Mouse (Mus musculus) midbrain, embryonic 14.5 days (tissue): ENCODE measurements around the gene Prima1. TPM values are rescaled to one million over a fixed set of nuclear protein-coding genes. Genes with fewer than 3 reads are reported as not detected.

Source experiments
- ATAC-seq: fragments of 200-750 bp; cut with Nextera tagmentation; 2 replicates; pipeline ENCODE4 v1.8.0; 2017; ENCODE audit warnings: moderate number of reproducible peaks, moderate library complexity; ENCODE audit not compliant: low FRiP score, low TSS enrichment
- DNase-seq: peaks from one replicate; pipeline ENCODE4 v3.0.0-alpha.2; 2015
- H3K27ac ChIP-seq: fragments of 300-500 bp; sonication (generic); replicated peaks from 2 replicates; pipeline ENCODE4 v1.5.1; 2014; ENCODE audit warnings: mild to moderate bottlenecking, low read depth, low read length, moderate library complexity
- H3K27me3 ChIP-seq: fragments of 300-500 bp; sonication (generic); 2 replicates; pipeline ENCODE4 v1.6.1; 2014; ENCODE audit warnings: low read length, control low read depth, mixed read lengths; ENCODE audit not compliant: control insufficient read depth, insufficient read depth
- H3K36me3 ChIP-seq: fragments of 300-500 bp; sonication (generic); 2 replicates; pipeline ENCODE4 v1.6.1; 2014; ENCODE audit warnings: low read length, control low read depth; ENCODE audit not compliant: control insufficient read depth, insufficient read depth
- H3K4me1 ChIP-seq: fragments of 300-500 bp; sonication (generic); 2 replicates; pipeline ENCODE4 v1.6.1; 2014; ENCODE audit warnings: mild to moderate bottlenecking, antibody characterized with exemption, low read length, control low read depth; ENCODE audit not compliant: control insufficient read depth, insufficient read depth
- H3K4me2 ChIP-seq: fragments of 300-500 bp; sonication (generic); 2 replicates; pipeline ENCODE4 v1.6.1; 2014; ENCODE audit warnings: mild to moderate bottlenecking, low read length, moderate library complexity
- H3K4me3 ChIP-seq: fragments of 300-500 bp; sonication (generic); replicated peaks from 2 replicates; pipeline ENCODE4 v1.5.1; 2014; ENCODE audit warnings: low read depth, low read length
- H3K9ac ChIP-seq: fragments of 300-500 bp; sonication (generic); replicated peaks from 2 replicates; pipeline ENCODE4 v1.6.1; 2014; ENCODE audit warnings: mild to moderate bottlenecking, low read length, moderate library complexity
- H3K9me3 ChIP-seq: fragments of 300-500 bp; sonication (generic); 2 replicates; pipeline ENCODE4 v1.6.1; 2016; ENCODE audit warnings: low read length, control low read depth, mixed read lengths; ENCODE audit not compliant: control insufficient read depth
- WGBS: fragments of 180-500 bp; shearing (Covaris S2); extraction: QIAGEN DNeasy Blood & Tissue Kit; methylation state at CpG from one replicate; pipeline ENCODE4 v1.1.7; 2014; 5-methylcytosine and 5-hydroxymethylcytosine counted together
- polyA plus RNA-seq: library from polyadenylated mRNA; unstranded; fragments of >200 nt; fragmentation: Nextera tagmentation; extraction: Ambion mirVana; gene quantifications from 2 replicates; pipeline ENCODE4 v1.2.1, GENCODE M21; 2014

Gene Prima1
- polyA plus RNA-seq, 1 experiment from 2014 or later: 1.1 TPM

- H3K4me3 ChIP-seq: no peak overlapping the region
- WGBS: 91% methylated on average over 2 of the region's 2 CpGs
- no peak overlapping the region for H3K4me2 ChIP-seq
- no peak overlapping the region for H3K9ac ChIP-seq
- ATAC-seq: peak; percentile 29; the same call in 1 of the 2 replicates
- peaks cover 16% of the 10 kb centered on the region; the same call in 1 of the 2 replicates for H3K4me1 ChIP-seq
- no peaks in the 10 kb centered on the region for H3K27me3 ChIP-seq
- no peaks in the 10 kb centered on the region for H3K9me3 ChIP-seq
- no peaks in the 10 kb centered on the region for H3K36me3 ChIP-seq
- H3K27ac ChIP-seq: peak overlapping the region; percentile 57
- DNase-seq: no peak
Observed at GRCm38 (mm10) chr12:103214797-103215196, 27.2 kb downstream of the Prima1 start.

DNA sequence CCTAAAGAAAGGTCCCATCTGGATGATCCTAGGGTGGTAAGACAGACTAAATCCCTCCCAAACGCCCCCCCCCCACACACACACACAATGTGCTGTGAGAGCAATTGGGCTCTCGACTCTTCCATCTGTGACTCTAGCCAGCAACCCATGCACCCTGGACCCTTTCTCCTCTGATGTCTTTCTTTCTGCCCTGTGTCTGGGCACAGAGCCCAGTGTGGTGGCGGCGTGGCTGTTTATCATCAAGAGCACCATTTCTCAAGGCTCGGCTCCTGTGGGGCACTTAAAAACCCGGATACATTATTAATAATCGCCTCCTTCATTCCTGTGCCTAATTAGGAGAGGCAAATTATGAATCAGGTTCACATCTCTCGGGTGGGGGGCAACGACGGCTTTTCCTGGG, 27.7 kb downstream of the Prima1 start:
- peak overlapping the region; percentile 57 for H3K27ac ChIP-seq
- no peaks in the 10 kb centered on the region for H3K9me3 ChIP-seq
- no peak overlapping the region for H3K9ac ChIP-seq
- no peaks in the 10 kb centered on the region for H3K27me3 ChIP-seq
- H3K4me3 ChIP-seq: no peak overlapping the region
- no peak overlapping the region for H3K4me2 ChIP-seq
- peak; percentile 73 for DNase-seq
- peaks cover 16% of the 10 kb centered on the region; the same call in 1 of the 2 replicates for H3K4me1 ChIP-seq
- peak; percentile 56; the same call in 1 of the 2 replicates for ATAC-seq
- 33% methylated on average over 10 of the region's 10 CpGs for WGBS
- no peaks in the 10 kb centered on the region for H3K36me3 ChIP-seq

- H3K9ac ChIP-seq: no peak overlapping the region
- 93% methylated on average over 2 of the region's 2 CpGs for WGBS
- no peaks in the 10 kb centered on the region for H3K36me3 ChIP-seq
- DNase-seq (no peak), ATAC-seq (no peak)
- no peaks in the 10 kb centered on the region for H3K27me3 ChIP-seq
- H3K27ac ChIP-seq: peak overlapping the region; percentile 39; the same call in 1 of the 2 replicates
- H3K4me2 ChIP-seq: no peak overlapping the region
- H3K9me3 ChIP-seq: no peaks in the 10 kb centered on the region
- peaks cover 16% of the 10 kb centered on the region; the same call in 1 of the 2 replicates for H3K4me1 ChIP-seq
- H3K4me3 ChIP-seq: no peak overlapping the region
Observed at GRCm38 (mm10) chr12:103213591-103213990, 28.4 kb downstream of the Prima1 start.

- Histone ChIP-seq H3K4me3 (no peak overlapping the region), H3K4me1 (peaks cover 14% of the 10 kb centered on the region; the same call in 1 of the 2 replicates), H3K36me3 (no peaks in the 10 kb centered on the region), H3K27me3 (no peaks in the 10 kb centered on the region), H3K9ac (no peak overlapping the region), H3K27ac (no peak overlapping the region), H3K9me3 (no peaks in the 10 kb centered on the region), H3K4me2 (no peak overlapping the region)
- 52% methylated on average over 5 of the region's 5 CpGs for WGBS
- no peak for DNase-seq
- ATAC-seq: no peak
Observed at GRCm38 (mm10) chr12:103211078-103211477, 30.9 kb downstream of the Prima1 start.

- no peaks in the 10 kb centered on the region for H3K36me3 ChIP-seq
- H3K27me3 ChIP-seq: no peaks in the 10 kb centered on the region
- H3K9ac ChIP-seq: no peak overlapping the region
- WGBS: 94% methylated on average over 7 of the region's 7 CpGs
- H3K4me3 ChIP-seq: no peak overlapping the region
- no peaks in the 10 kb centered on the region for H3K9me3 ChIP-seq
- H3K4me2 ChIP-seq: no peak overlapping the region
- no peak overlapping the region for H3K27ac ChIP-seq
- H3K4me1 ChIP-seq: peaks cover 9% of the 10 kb centered on the region; the same call in 1 of the 2 replicates
- ATAC-seq (no peak), DNase-seq (no peak)
Observed at GRCm38 (mm10) chr12:103209581-103209980, 32.4 kb downstream of the Prima1 start.

- no peak for DNase-seq
Observed at GRCm38 (mm10) chr12:103205561-103205960, 36.4 kb downstream of the Prima1 start.

DNA sequence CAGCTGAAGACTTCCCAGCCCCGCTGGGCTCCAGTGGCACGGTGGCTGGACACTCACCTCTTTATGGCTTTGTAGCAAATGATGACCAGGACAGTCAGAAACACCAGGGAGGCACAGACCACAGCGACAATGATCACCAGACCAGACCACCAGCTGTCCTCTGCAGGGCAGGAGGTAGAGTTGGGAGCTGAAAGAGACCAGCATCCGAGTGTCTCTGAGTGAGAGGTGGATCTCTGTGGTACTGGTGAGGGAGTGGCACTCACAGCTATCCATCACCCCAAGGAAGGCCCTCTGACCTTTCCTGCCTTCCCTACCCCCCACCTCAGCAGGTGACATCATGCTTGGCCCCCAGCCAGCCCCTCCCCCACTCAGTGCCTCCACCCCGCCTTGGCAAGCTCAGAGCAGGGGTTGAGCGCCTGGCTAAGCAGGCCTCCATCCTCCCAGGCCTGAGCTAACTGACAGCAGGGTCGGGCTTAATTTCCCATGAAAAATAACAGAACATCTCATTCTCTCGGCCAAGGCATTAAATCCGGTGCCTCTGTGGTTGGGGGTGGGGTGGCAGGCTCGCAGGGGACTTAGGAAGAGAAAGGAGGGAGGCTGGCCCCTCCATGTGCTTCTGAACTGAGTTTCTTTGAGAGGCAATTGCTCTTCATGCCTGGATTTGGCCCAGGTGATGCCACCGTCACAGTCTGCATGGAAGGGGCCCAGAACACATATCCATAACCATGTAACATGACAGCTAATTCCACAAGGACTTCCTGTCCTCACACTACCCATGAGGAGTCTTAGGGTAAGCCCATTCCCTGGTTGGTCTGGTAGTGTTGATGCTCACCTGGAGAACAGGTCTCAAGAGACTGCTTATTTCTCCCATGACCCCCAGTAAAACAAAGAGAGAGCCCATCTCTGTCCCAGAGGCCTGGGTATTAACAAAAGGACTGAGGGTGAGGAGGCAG, 39.1 kb downstream of the Prima1 start:
- 18% methylated on average over 11 of the region's 11 CpGs for WGBS
- no peak overlapping the region for H3K9ac ChIP-seq

More at GRCm38 (mm10) chr12:103205561-103205960, 36.4 kb downstream of the Prima1 start:
- Histone ChIP-seq H3K4me1 (peaks cover 19% of the 10 kb centered on the region), H3K4me3 (no peak overlapping the region), H3K27ac (no peak overlapping the region), H3K9ac (no peak overlapping the region), H3K9me3 (no peaks in the 10 kb centered on the region), H3K27me3 (no peaks in the 10 kb centered on the region), H3K36me3 (no peaks in the 10 kb centered on the region), H3K4me2 (no peak overlapping the region)
- ATAC-seq: no peak
- 76% methylated on average over 7 of the region's 7 CpGs for WGBS

GRCm38 (mm10) chr12:103192996-103193395, 49.0 kb downstream of the Prima1 start:
- DNase-seq (no peak), ATAC-seq (no peak)
- H3K9ac ChIP-seq: no peak overlapping the region
- H3K27ac ChIP-seq: no peak overlapping the region
- no peaks in the 10 kb centered on the region for H3K9me3 ChIP-seq
- H3K27me3 ChIP-seq: no peaks in the 10 kb centered on the region
- no peak overlapping the region for H3K4me2 ChIP-seq
- no peak overlapping the region for H3K4me3 ChIP-seq
- WGBS: 78% methylated on average over 5 of the region's 5 CpGs
- H3K4me1 ChIP-seq: no peaks in the 10 kb centered on the region
- no peaks in the 10 kb centered on the region for H3K36me3 ChIP-seq

More for the DNA sequence above, 39.1 kb downstream of the Prima1 start:
- Histone ChIP-seq H3K4me3 (no peak overlapping the region), H3K27ac (peak overlapping the region; percentile 76), H3K36me3 (no peaks in the 10 kb centered on the region), H3K4me1 (peaks cover 19% of the 10 kb centered on the region), H3K27me3 (no peaks in the 10 kb centered on the region), H3K9me3 (no peaks in the 10 kb centered on the region), H3K4me2 (no peak overlapping the region)
- ATAC-seq: peak; percentile 68
- peak; percentile 64 for DNase-seq
